Mouse (Mus musculus) megakaryocyte, embryonic 14.5 days (primary cell): Measurements from ENCODE around the gene S100a3.

Source experiments
- FLI1 ChIP-seq: IDR thresholded peaks from 2 replicates; pipeline ENCODE4 v1.6.1; 2012; ENCODE audit warnings: low read length, inconsistent platforms, mixed read lengths
- GATA1 ChIP-seq: IDR thresholded peaks from 3 replicates; pipeline ENCODE4 v1.6.1; 2012; ENCODE audit warnings: mixed read lengths, low read length, inconsistent platforms, borderline replicate concordance

DNA sequence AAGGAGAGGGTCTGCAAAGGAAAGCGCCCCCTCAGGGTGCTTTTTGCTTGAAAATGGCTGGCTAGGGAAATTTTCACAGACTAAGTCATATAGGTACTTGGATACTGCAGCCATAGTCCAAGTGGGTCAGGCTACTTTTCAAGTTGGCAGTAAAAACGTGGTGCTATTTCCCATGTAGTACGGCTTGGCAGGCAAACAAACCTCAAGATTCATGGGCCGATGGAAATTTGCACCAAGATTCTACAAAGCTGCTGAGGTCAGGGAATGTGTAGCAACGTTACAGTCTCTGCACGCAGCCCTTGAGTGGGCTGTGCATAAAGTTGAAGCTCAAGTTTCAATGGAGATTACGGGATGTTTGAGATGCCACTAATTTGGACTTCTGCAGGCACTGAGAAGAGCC, 19.1 kb downstream of the S100a3 start:
- TF ChIP-seq GATA1, result no peak
- no peak for TF ChIP-seq FLI1
